Mouse (Mus musculus) stomach, postnatal 0 days (tissue): ENCODE data around the gene Myom1. TPM values are rescaled to one million over a fixed set of nuclear protein-coding genes. Genes with fewer than 3 reads are reported as not detected.

Source experiments
- ATAC-seq: fragments of 200-750 bp; cut with Nextera tagmentation; 2 replicates; pipeline ENCODE4 v1.8.0; 2017; ENCODE audit not compliant: low FRiP score, low TSS enrichment
- DNase-seq: peaks from one replicate; pipeline ENCODE4 v3.0.0-alpha.2; 2016; ENCODE audit warnings: low spot score
- H3K27ac ChIP-seq: fragments of 300-500 bp; sonication (generic); replicated peaks from 2 replicates; pipeline ENCODE4 v1.5.1; 2014; ENCODE audit warnings: mild to moderate bottlenecking, control low read depth
- H3K27me3 ChIP-seq: fragments of 300-500 bp; sonication (generic); 2 replicates; pipeline ENCODE4 v1.6.1; 2014; ENCODE audit warnings: low read length; ENCODE audit not compliant: control insufficient read depth, insufficient read depth
- H3K36me3 ChIP-seq: fragments of 300-500 bp; sonication (generic); 2 replicates; pipeline ENCODE4 v1.6.1; 2014; ENCODE audit warnings: low read length, mixed read lengths; ENCODE audit not compliant: control insufficient read depth, insufficient read depth
- H3K4me1 ChIP-seq: fragments of 300-500 bp; sonication (generic); replicated peaks from 2 replicates; pipeline ENCODE4 v1.6.1; 2014; ENCODE audit warnings: antibody characterized with exemption; ENCODE audit not compliant: control insufficient read depth, insufficient read depth
- H3K4me2 ChIP-seq: fragments of 300-500 bp; sonication (generic); replicated peaks from 2 replicates; pipeline ENCODE4 v1.6.1; 2014; ENCODE audit warnings: low read depth, mild to moderate bottlenecking, control low read depth, moderate library complexity
- H3K4me3 ChIP-seq: fragments of 300-500 bp; sonication (generic); 2 replicates; pipeline ENCODE4 v1.5.1; 2014; ENCODE audit warnings: low read depth, low read length, control low read depth
- H3K9ac ChIP-seq: fragments of 300-500 bp; sonication (generic); 2 replicates; pipeline ENCODE4 v1.6.1; 2014; ENCODE audit warnings: mild to moderate bottlenecking, low read length, control low read depth, mixed read lengths
- H3K9me3 ChIP-seq: fragments of 300-500 bp; sonication (generic); 2 replicates; pipeline ENCODE4 v1.6.1; 2016; ENCODE audit warnings: low read length; ENCODE audit not compliant: control insufficient read depth
- CTCF ChIP-seq: IDR thresholded peaks from 2 replicates; pipeline ENCODE4 v1.5.1; 2016; ENCODE audit warnings: antibody characterized with exemption, low read depth, mild to moderate bottlenecking, moderate library complexity
- EP300 ChIP-seq: optimal IDR thresholded peaks from 2 replicates; pipeline ENCODE3; 2016; ENCODE audit warnings: antibody characterized with exemption
- WGBS: fragments of 180-500 bp; shearing (Covaris S2); extraction: QIAGEN DNeasy Blood & Tissue Kit; methylation state at CpG from one replicate; pipeline ENCODE4 v1.1.7; 2014; 5-methylcytosine and 5-hydroxymethylcytosine counted together
- polyA plus RNA-seq: library from polyadenylated mRNA; unstranded; fragments of >200 nt; fragmentation: Nextera tagmentation; extraction: Ambion mirVana; gene quantifications from 2 replicates; pipeline ENCODE4 v1.2.1, GENCODE M21; 2015

The Myom1 gene
- polyA plus RNA-seq, 1 experiment from 2014 or later: 9.8 TPM

DNA sequence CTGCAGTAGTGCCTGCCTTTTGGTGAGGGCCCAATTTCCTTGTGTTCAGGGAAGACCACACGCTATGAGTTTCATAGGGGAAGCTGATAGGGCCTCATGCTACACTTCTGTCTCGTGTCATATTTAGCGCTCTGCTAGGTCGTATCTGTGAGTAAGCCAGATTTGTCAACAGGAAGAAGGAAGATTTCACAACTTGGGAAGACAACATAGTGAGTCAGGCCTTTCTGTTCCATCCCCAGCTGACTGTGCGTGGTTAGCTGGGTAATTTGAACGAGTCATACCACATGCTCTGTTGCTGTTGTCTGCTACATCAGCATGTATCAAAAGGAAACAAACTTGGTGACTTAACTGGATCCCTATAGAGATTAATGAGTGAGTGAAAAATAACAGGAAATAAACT, 162.6 kb downstream of the Myom1 start:
- TF ChIP-seq CTCF (no peak), EP300 (no peak)
- no peaks in the 10 kb centered on the region for H3K9me3 ChIP-seq
- WGBS: 52% methylated on average over 6 of the region's 6 CpGs
- ATAC-seq (peak; percentile 90), DNase-seq (no peak)
- no peaks in the 10 kb centered on the region for H3K27me3 ChIP-seq
- H3K36me3 ChIP-seq: no peaks in the 10 kb centered on the region
- H3K4me2 ChIP-seq: no peak overlapping the region
- no peak overlapping the region for H3K27ac ChIP-seq
- no peak overlapping the region for H3K9ac ChIP-seq
- H3K4me1 ChIP-seq: no peaks in the 10 kb centered on the region
- H3K4me3 ChIP-seq: no peak overlapping the region

DNA sequence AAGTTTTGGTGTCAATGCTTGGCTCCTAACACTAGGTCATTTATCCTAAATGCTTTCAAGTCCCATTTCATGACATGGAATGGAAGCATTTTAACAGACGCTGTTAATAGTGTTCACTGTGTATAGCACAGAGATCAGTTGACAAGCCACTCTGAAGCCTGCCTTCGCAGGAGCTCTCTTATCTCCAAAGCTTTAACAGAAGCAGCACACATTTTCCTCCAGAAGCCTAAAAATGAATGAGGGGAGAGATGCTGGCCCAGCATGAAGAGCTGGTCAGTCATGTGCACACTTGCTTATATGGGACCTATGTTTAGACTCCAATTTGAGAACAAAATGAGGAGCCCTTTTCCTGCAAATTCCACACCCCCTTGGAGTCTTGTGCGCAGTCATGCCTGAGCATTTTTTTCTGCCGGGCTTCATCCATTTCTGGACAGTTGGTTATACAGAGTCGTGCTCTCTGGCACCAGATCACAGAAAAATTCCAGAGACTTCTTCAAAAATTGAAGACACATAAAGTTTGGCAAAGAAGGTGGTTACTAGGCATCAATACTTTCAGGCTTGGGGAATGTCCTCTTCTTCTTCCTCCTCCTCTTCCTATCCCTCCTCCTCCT, 165.9 kb downstream of the Myom1 start:
- no peaks in the 10 kb centered on the region for H3K9me3 ChIP-seq
- DNase-seq (no peak), ATAC-seq (no peak)
- H3K4me2 ChIP-seq: no peak overlapping the region
- no peaks in the 10 kb centered on the region for H3K27me3 ChIP-seq
- H3K36me3 ChIP-seq: no peaks in the 10 kb centered on the region
- TF ChIP-seq EP300: no peak
- no peak for TF ChIP-seq CTCF
- H3K9ac ChIP-seq: no peak overlapping the region
- H3K4me1 ChIP-seq: no peaks in the 10 kb centered on the region
- no peak overlapping the region for H3K27ac ChIP-seq
- H3K4me3 ChIP-seq: no peak overlapping the region
- 57% methylated on average over 5 of the region's 5 CpGs for WGBS

DNA sequence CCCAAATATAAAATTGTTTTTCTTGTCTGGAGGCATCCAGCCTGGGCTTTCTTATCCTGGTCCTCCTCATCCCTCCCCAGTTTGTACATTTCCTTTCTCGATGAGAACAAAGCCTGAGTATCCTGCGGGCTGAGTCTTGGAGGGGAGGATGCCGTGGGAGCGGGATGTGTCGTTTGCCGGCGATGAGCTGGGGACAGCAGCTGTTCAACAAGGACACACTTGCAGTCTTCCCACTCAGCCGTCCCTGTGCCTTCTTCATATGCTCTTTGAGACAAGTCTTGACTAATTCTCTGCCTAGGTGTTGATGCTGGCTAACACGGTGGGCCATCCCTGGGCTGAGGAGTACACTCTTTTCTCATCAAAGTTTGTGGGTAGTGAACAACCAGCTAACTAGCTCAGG, 166.4 kb downstream of the Myom1 start:
- Histone ChIP-seq H3K4me1 (no peaks in the 10 kb centered on the region), H3K9ac (no peak overlapping the region), H3K27me3 (no peaks in the 10 kb centered on the region), H3K36me3 (no peaks in the 10 kb centered on the region), H3K4me3 (no peak overlapping the region), H3K27ac (no peak overlapping the region), H3K9me3 (no peaks in the 10 kb centered on the region), H3K4me2 (no peak overlapping the region)
- no peak for DNase-seq
- WGBS: 65% methylated on average over 9 of the region's 9 CpGs
- no peak for ATAC-seq
- TF ChIP-seq EP300: no peak
- no peak for TF ChIP-seq CTCF

DNA sequence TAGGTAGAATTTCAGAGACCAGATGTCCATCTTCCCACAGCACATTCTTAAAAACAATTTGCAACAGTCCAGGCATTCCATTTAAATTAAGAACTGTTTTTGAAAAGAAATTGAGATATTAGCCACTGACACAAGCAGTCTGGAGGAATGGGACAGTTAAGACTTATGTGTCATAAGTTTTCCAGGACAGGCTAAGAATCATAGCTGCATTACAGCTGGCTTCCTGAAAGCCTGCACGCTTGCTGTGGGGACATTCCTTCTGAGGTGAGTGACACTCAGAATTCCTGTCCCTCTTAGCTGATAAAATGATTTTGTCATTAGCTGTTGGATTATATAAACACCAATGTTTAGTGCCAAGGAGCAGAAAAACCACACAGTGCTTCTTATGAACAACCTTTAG, 167.2 kb downstream of the Myom1 start:
- no peak overlapping the region for H3K27ac ChIP-seq
- H3K9me3 ChIP-seq: no peaks in the 10 kb centered on the region
- H3K9ac ChIP-seq: no peak overlapping the region
- H3K4me2 ChIP-seq: no peak overlapping the region
- ATAC-seq (no peak), DNase-seq (no peak)
- H3K4me1 ChIP-seq: no peaks in the 10 kb centered on the region
- 62% methylated on average over 1 of the region's 1 CpGs for WGBS
- H3K4me3 ChIP-seq: no peak overlapping the region
- no peaks in the 10 kb centered on the region for H3K36me3 ChIP-seq
- H3K27me3 ChIP-seq: no peaks in the 10 kb centered on the region
- TF ChIP-seq CTCF (no peak), EP300 (no peak)

DNA sequence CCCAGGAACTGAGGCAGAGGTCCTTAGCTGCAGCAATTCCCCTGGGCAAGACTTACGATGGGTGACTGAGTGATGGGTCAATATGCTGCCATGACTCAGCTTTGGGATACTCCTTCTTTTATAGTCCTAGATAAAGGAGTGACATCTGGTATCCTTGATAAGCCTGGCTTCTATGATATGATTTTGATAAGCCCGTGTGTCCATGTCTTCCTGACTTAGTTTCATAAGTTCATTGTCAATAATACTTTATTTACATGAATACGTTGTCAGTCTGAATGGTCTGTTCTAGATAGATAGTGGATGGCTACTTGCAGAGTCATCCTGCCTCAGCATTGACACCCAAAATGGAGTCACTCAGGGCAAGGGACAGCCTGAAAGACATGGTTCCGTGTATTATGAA, 168.7 kb downstream of the Myom1 start:
- Histone ChIP-seq H3K9ac (no peak overlapping the region), H3K27me3 (no peaks in the 10 kb centered on the region), H3K27ac (no peak overlapping the region), H3K36me3 (no peaks in the 10 kb centered on the region), H3K4me3 (no peak overlapping the region), H3K4me1 (no peaks in the 10 kb centered on the region), H3K4me2 (no peak overlapping the region), H3K9me3 (no peaks in the 10 kb centered on the region)
- ATAC-seq: peak; percentile 61; the same call in 1 of the 2 replicates
- 74% methylated on average over 4 of the region's 4 CpGs for WGBS
- no peak for DNase-seq
- TF ChIP-seq CTCF (no peak), EP300 (no peak)

Other genes starting within 250 kb of the Myom1 start
- 34.7 and 35.6 TPM in 2 replicates for gene Tgif1, start 149.1 kb upstream of the Myom1 start, polyA plus RNA-seq
- gene Myl12a, start 245 bp downstream of the Myom1 start, polyA plus RNA-seq: 497 and 534 TPM in 2 replicates
- 21.3 and 22.6 TPM in 2 replicates for gene Lpin2, start 179.9 kb downstream of the Myom1 start, polyA plus RNA-seq